Mouse (Mus musculus) neural tube, embryonic 14.5 days (tissue): ENCODE results near the gene Prr5. TPM values are rescaled to one million over a fixed set of nuclear protein-coding genes. Genes with fewer than 3 reads are reported as not detected.
"Not testable (repeated sequence)": the region's sequence is repeated elsewhere in the genome, so short reads cannot be mapped to it uniquely, and the experiment has no call there.

Source experiments
- ATAC-seq: fragments of 200-750 bp; cut with Nextera tagmentation; 2 replicates; pipeline ENCODE4 v1.8.0; 2017; ENCODE audit warnings: low read depth, mild to moderate bottlenecking, moderate TSS enrichment, moderate library complexity
- H3K27ac ChIP-seq: fragments of 300-500 bp; sonication (generic); 2 replicates; pipeline ENCODE4 v1.5.1; 2014; ENCODE audit warnings: low read depth, mild to moderate bottlenecking, control low read depth, low read length, moderate library complexity, mixed read lengths
- H3K27me3 ChIP-seq: fragments of 300-500 bp; sonication (generic); 2 replicates; pipeline ENCODE4 v1.6.1; 2014; ENCODE audit warnings: low read length; ENCODE audit not compliant: control insufficient read depth, insufficient read depth
- H3K36me3 ChIP-seq: fragments of 300-500 bp; sonication (generic); 2 replicates; pipeline ENCODE4 v1.6.1; 2014; ENCODE audit warnings: low read length, mixed read lengths; ENCODE audit not compliant: control insufficient read depth, insufficient read depth
- H3K4me1 ChIP-seq: fragments of 300-500 bp; sonication (generic); 2 replicates; pipeline ENCODE4 v1.6.1; 2014; ENCODE audit warnings: low read length; ENCODE audit not compliant: control insufficient read depth, insufficient read depth
- H3K4me2 ChIP-seq: fragments of 300-500 bp; sonication (generic); 2 replicates; pipeline ENCODE4 v1.6.1; 2014; ENCODE audit warnings: mild to moderate bottlenecking, low read depth, low read length, control low read depth
- H3K4me3 ChIP-seq: fragments of 300-500 bp; sonication (generic); 2 replicates; pipeline ENCODE4 v1.5.1; 2014; ENCODE audit warnings: low read depth, low read length, control low read depth, mixed read lengths
- H3K9ac ChIP-seq: fragments of 300-500 bp; sonication (generic); replicated peaks from 2 replicates; pipeline ENCODE4 v1.6.1; 2014; ENCODE audit warnings: low read depth, mild to moderate bottlenecking, control low read depth, low read length, mixed read lengths
- H3K9me3 ChIP-seq: fragments of 300-500 bp; sonication (generic); 2 replicates; pipeline ENCODE4 v1.6.1; 2016; ENCODE audit warnings: low read length; ENCODE audit not compliant: control insufficient read depth
- WGBS: fragments of 180-500 bp; shearing (Covaris S2); extraction: QIAGEN DNeasy Blood & Tissue Kit; methylation state at CpG from one replicate; pipeline ENCODE4 v1.1.7; 2014; 5-methylcytosine and 5-hydroxymethylcytosine counted together
- polyA plus RNA-seq: library from polyadenylated mRNA; unstranded; fragments of >200 nt; fragmentation: Nextera tagmentation; extraction: Ambion mirVana; gene quantifications from 2 replicates; pipeline ENCODE4 v1.2.1, GENCODE M21; 2014

Prr5 gene
- polyA plus RNA-seq, 1 experiment from 2014 or later: 27.9 TPM

GRCm38 (mm10) chr15:84705351-84705901 lies 36.0 kb downstream of the Prr5 start:
- no peaks in the 10 kb centered on the region for H3K4me1 ChIP-seq
- 90% methylated on average over 6 of the region's 6 CpGs for WGBS
- H3K9ac ChIP-seq: no peak overlapping the region
- H3K27me3 ChIP-seq: no peaks in the 10 kb centered on the region
- H3K36me3 ChIP-seq: peaks cover 3% of the 10 kb centered on the region; the same call in 1 of the 2 replicates
- no peak overlapping the region for H3K27ac ChIP-seq
- H3K9me3 ChIP-seq: no peaks in the 10 kb centered on the region
- no peak for ATAC-seq
- H3K4me3 ChIP-seq: no peak overlapping the region
- no peak overlapping the region for H3K4me2 ChIP-seq

- no peak for ATAC-seq
- H3K27me3 ChIP-seq: no peaks in the 10 kb centered on the region
- H3K36me3 ChIP-seq: peaks cover 3% of the 10 kb centered on the region; the same call in 1 of the 2 replicates
- H3K9ac ChIP-seq: no peak overlapping the region
- H3K4me1 ChIP-seq: no peaks in the 10 kb centered on the region
- no peaks in the 10 kb centered on the region for H3K9me3 ChIP-seq
- no peak overlapping the region for H3K27ac ChIP-seq
- 88% methylated on average over 6 of the region's 6 CpGs for WGBS
- no peak overlapping the region for H3K4me2 ChIP-seq
- H3K4me3 ChIP-seq: no peak overlapping the region
Observed at GRCm38 (mm10) chr15:84706983-84707619, 37.7 kb downstream of the Prr5 start.

- no peak overlapping the region for H3K27ac ChIP-seq
- H3K4me3 ChIP-seq: no peak overlapping the region
- 72% methylated on average over 14 of the region's 14 CpGs for WGBS
- H3K36me3 ChIP-seq: no peaks in the 10 kb centered on the region
- H3K27me3 ChIP-seq: no peaks in the 10 kb centered on the region
- ATAC-seq: no peak
- H3K4me1 ChIP-seq: peaks cover 9% of the 10 kb centered on the region; the same call in 1 of the 2 replicates
- no peaks in the 10 kb centered on the region for H3K9me3 ChIP-seq
- H3K4me2 ChIP-seq: no peak overlapping the region
- H3K9ac ChIP-seq: no peak overlapping the region
Observed at GRCm38 (mm10) chr15:84712566-84713405, 43.4 kb downstream of the Prr5 start.

- ATAC-seq: peak; percentile 82
- H3K27ac ChIP-seq: peak overlapping the region; percentile 71
- peak overlapping the region; percentile 35 for H3K9ac ChIP-seq
- peak overlapping the region; percentile 40 for H3K4me2 ChIP-seq
- H3K4me3 ChIP-seq: no peak overlapping the region
- H3K27me3 ChIP-seq: peaks cover 4% of the 10 kb centered on the region; the same call in 1 of the 2 replicates
- no peaks in the 10 kb centered on the region for H3K36me3 ChIP-seq
- WGBS: 1% methylated on average over 17 of the region's 17 CpGs
- no peaks in the 10 kb centered on the region for H3K9me3 ChIP-seq
- peaks cover 9% of the 10 kb centered on the region; the same call in 1 of the 2 replicates for H3K4me1 ChIP-seq
Observed at GRCm38 (mm10) chr15:84714730-84715129, 45.3 kb downstream of the Prr5 start.

- 40% methylated on average over 11 of the region's 11 CpGs for WGBS
- Histone ChIP-seq H3K36me3 (no peaks in the 10 kb centered on the region), H3K9me3 (no peaks in the 10 kb centered on the region), H3K27ac (peak overlapping the region; percentile 71), H3K4me2 (peak overlapping the region; percentile 40), H3K27me3 (peaks cover 8% of the 10 kb centered on the region), H3K4me3 (no peak overlapping the region), H3K4me1 (peaks cover 9% of the 10 kb centered on the region; the same call in 1 of the 2 replicates), H3K9ac (peak overlapping the region; percentile 35)
- ATAC-seq: no peak
Observed at GRCm38 (mm10) chr15:84715132-84715531, 45.7 kb downstream of the Prr5 start.

- 73% methylated on average over 6 of the region's 6 CpGs for WGBS
Observed at GRCm38 (mm10) chr15:84717570-84718270, 48.3 kb downstream of the Prr5 start.

GRCm38 (mm10) chr15:84718785-84719184 lies 49.4 kb downstream of the Prr5 start:
- ATAC-seq: no peak

More at GRCm38 (mm10) chr15:84717570-84718270, 48.3 kb downstream of the Prr5 start:
- H3K9me3 ChIP-seq, H3K36me3 ChIP-seq, H3K27ac ChIP-seq, H3K4me2 ChIP-seq, H3K4me1 ChIP-seq, ATAC-seq, H3K4me3 ChIP-seq, H3K9ac ChIP-seq: not testable (repeated sequence)
- H3K27me3 ChIP-seq: peaks cover 15% of the 10 kb centered on the region

GRCm38 (mm10) chr15:84719791-84720190 lies 50.4 kb downstream of the Prr5 start, which contains the start of gene Arhgap8:
Arhgap8 (plus strand) TSS chr15:84720052.
- WGBS: 5% methylated on average over 20 of the region's 24 CpGs
- H3K4me3 ChIP-seq: no peak within 1 kb of the TSS

More at GRCm38 (mm10) chr15:84718785-84719184, 49.4 kb downstream of the Prr5 start:
- no peak overlapping the region for H3K4me2 ChIP-seq
- H3K4me1 ChIP-seq: peaks cover 9% of the 10 kb centered on the region; the same call in 1 of the 2 replicates
- no peaks in the 10 kb centered on the region for H3K9me3 ChIP-seq
- H3K27me3 ChIP-seq: peaks cover 15% of the 10 kb centered on the region
- no peak overlapping the region for H3K9ac ChIP-seq
- WGBS: 70% methylated on average over 3 of the region's 3 CpGs
- H3K27ac ChIP-seq: no peak overlapping the region
- H3K36me3 ChIP-seq: no peaks in the 10 kb centered on the region
- H3K4me3 ChIP-seq: no peak overlapping the region

More at GRCm38 (mm10) chr15:84719791-84720190, 50.4 kb downstream of the Prr5 start, which contains the start of gene Arhgap8:
- Histone ChIP-seq H3K27me3 (peaks cover 15% of the 10 kb centered on the region), H3K4me1 (peaks cover 2% of the 10 kb centered on the region; the same call in 1 of the 2 replicates), H3K4me2 (peak within 1 kb of the TSS; percentile 36; the same call in 1 of the 2 replicates), H3K36me3 (no peaks in the 10 kb centered on the region), H3K9ac (no peak within 1 kb of the TSS), H3K27ac (no peak within 1 kb of the TSS), H3K9me3 (no peaks in the 10 kb centered on the region)
- no peak for ATAC-seq
